17 mouse cellular contexts compared by ENCODE assay signal in genomic region chr17:62634937-62635336, GRCm38 (mm10).
"Had no signal": no experiment of that assay in that cellular context is flagged by ENCODE, and none has a peak within 500 bp of the region (broad histone marks: within the 10 kb centered on the region; RNA-seq: fewer than 3 reads in every experiment).

No protein-coding gene starts in this region.

- H3K36me3 ChIP-seq: midbrain, embryonic 12.5 days; neural tube, embryonic 13.5 days; neural tube, embryonic 15.5 days; stomach, embryonic 15.5 days had no signal

- H3K9ac ChIP-seq: lung, embryonic 14.5 days; midbrain, embryonic 12.5 days; neural tube, embryonic 13.5 days; neural tube, embryonic 15.5 days; stomach, embryonic 15.5 days had no signal

- H3K27me3 ChIP-seq: midbrain, embryonic 12.5 days; neural tube, embryonic 13.5 days; neural tube, embryonic 15.5 days; stomach, embryonic 15.5 days had no signal

- ATAC-seq: midbrain, embryonic 16.5 days had no signal

- H3K9me3 ChIP-seq: midbrain, embryonic 10.5 days; midbrain, embryonic 12.5 days; neural tube, embryonic 13.5 days; neural tube, embryonic 15.5 days; stomach, embryonic 15.5 days had no signal

- DNase-seq: lung, embryonic 14.5 days; lung, postnatal 10 days; lung, postnatal 4 days; midbrain, embryonic 14.5 days; retina, postnatal 1 day; right cerebral cortex, postnatal 14 days; thymus, adult 2 months; thymus, postnatal 25 days; thymus, postnatal 4 days had no signal

- H3K27ac ChIP-seq: midbrain, embryonic 10.5 days; midbrain, embryonic 12.5 days; neural tube, embryonic 13.5 days; neural tube, embryonic 15.5 days; stomach, embryonic 15.5 days; stomach, postnatal 0 days had no signal

- H3K4me1 ChIP-seq: midbrain, embryonic 10.5 days; midbrain, embryonic 12.5 days; neural tube, embryonic 13.5 days; neural tube, embryonic 15.5 days; stomach, embryonic 15.5 days had no signal

- H3K4me2 ChIP-seq: lung, embryonic 14.5 days; midbrain, embryonic 12.5 days; neural tube, embryonic 13.5 days; neural tube, embryonic 15.5 days; stomach, embryonic 15.5 days had no signal

- H3K4me3 ChIP-seq: midbrain, embryonic 10.5 days; midbrain, embryonic 12.5 days; myocyte; neural tube, embryonic 13.5 days; neural tube, embryonic 15.5 days; stomach, embryonic 15.5 days had no signal
